Mouse (Mus musculus): ENCODE data around the gene Bcar1.

Gene Bcar1

DNA sequence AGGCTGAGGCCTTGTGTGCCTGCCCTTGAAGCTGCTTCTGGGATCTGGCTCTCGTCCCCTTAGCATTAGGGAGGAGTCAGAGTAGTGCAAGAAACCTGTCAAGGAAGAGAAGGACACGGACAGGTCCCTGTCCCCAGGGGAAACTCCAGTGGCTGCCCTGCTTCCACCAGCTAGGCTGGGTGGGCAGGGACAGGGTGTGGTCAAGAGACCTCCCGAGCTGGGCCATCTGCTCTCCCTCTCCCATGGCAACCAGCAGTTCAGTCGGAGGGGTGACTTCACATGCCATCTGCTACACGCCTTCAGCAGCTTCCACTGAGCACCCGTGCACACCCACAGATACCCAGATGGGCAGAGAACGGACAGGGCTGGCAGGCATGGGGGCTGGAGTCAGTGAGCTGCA, 7.3 kb downstream of the Bcar1 start:
- DNase-seq = peak in 1 of 2 experiments; percentile 26

DNA sequence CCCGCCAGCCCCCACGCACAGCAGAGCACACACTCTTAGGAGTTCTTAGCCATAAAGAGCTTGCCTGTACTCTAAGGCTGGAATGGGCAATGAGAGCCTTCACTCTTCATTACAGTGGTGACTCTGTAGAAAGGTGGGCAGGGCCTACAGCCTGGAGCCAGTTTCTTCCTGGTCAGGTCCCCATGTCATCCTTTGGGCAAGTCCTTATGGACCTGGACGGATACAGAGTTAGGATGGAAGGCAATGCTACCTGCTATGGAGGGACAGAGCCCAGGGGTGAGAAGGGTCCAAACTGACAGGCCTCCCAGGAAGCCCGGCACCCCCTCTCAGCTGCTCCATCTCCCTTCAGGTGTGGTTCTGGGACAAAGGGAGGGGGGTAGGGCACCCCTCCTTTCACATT, 7.8 kb downstream of the Bcar1 start:
- DNase-seq = no peak

DNA sequence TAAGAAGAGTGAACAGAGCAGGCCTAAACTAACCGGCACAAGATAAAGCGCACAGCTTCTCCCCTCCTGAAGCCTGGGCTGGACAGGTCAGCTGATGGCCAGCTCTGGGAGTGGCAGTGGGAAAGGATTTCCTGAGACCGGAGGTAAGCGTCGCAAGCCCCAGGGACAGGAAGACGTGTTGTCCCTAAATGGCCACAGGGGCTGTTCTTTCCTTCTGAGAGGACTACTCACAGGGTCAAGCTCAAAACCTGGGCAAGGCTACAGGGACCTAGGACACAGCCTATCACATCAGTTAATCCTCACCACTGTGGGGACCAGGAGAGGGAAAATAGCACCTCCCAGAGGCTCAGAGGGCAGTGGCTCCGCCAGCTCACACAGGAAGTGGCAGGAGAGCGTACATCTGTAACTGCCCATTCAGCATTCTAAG, 8.3 kb downstream of the Bcar1 start:
- DNase-seq = peak in 1 of 2 experiments; percentile 62

DNA sequence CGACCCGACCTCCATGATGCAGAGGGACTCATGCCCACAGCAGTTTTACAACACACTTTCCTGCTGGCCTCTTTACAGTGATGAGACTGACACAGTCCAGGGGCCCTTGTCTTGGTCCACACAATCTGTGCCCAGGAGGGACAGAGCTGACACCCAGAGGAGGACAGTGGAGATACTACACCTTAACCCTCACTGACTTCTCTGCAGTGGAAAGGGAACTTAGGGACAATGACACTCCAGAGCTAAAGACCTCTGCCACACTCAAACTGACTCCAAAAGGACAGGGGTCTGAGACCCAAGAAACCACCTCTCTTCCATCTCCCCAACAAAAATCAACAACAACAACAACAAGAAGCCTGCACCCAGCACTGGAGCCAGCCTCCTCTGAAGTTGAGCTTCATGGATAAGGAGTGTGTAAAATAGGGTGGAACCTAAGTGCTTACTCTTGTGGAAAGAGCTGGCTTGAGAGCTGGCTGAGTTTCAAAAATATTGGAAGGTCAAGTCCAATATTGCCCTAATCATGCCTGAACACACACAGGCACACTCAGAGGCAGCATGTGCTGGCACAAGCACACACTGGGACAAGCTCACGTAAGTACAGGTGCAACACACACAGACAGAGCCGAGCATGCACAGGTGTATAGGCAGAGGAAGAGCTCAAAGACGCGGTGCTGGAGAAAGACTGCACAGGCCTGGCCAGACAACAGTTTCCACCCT, 9.2 kb downstream of the Bcar1 start:
- peak in 1 of 2 experiments; percentile 28 for DNase-seq

DNA sequence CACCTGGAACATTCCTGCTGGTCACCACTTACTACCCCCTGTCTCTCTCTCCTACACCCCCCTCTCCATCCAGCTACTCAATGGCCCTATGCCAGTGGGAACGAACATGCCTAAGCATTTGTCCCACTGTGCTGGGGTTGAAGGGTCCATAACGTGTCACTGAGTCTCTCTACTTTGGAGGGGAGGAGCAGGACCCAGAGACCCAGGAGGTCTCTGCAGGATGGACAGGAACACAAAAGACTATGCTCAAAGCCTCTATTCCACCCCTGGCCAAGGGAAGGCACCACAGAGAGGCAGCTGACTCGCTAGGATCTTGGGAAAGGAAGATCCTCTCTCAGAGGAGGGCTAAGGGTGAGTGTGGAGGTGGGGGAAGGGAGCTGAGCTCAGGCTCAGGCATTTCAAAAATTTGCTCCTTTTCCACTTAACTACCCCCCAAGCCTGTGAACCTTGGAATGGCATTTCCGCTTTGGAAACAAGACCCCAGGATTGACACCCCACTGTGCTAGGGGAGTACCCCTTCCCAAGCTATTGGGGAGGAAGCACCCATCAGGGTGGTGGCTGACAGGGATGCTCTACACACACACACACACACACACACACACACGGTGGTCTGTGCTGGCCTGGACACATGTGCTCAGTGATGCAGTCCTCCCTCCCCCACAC, 9.9 kb downstream of the Bcar1 start:
- peak; percentile 62 to 79 for DNase-seq

DNA sequence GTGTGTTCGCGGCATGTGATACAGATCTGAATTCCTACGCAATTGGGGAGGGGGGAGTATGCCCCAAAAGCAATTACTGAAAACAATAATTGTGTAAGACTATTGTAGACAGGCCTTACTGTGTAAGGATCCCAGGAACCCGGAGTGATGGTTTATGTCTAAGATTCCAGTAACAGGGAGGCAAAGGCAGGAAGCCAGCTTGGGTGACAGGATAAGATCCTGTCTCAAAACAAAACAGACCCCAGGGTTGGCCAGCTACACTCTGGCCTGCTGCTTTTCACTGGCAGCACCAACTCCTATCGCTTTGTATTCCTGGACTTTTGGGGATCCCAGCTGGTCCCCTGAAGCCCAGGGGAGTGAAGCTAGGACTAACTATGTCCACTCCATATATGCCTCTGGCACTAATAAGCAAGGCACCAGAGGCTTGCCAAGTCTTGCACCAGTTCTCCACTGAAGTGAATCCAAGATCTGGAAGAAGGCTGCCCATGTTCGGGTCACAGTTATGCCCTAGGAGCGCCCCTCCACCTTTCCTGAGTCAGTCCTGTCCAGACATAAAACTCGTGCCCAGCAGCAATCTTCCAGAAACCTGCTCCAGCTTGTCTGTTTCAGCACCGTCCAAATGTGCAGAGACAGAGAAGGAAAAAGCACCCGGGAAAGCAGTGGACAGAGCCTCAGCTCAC, 11.1 kb downstream of the Bcar1 start:
- DNase-seq = peak in 1 of 2 experiments; percentile 47

DNA sequence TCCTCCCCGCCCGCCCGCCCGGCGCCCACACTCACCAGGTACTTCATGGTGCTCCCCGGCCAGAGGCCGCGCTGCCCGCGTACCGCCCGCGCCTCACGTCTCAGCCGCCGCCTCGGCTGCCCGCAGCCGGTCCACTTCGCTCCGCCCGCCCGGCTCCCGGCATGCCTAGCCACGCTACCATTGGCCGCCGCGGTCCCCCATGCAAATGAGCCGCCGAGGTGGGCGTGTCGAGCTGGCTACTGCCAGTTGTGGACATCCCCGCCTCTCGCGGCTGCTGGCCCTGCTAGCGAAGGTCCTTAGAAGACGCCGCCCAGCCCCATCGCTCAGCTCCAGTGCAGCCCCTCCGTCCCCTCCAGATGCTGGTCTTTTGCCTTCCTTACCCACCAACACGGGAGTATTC, 11.6 kb downstream of the Bcar1 start:
- DNase-seq = peak; percentile 99

DNA sequence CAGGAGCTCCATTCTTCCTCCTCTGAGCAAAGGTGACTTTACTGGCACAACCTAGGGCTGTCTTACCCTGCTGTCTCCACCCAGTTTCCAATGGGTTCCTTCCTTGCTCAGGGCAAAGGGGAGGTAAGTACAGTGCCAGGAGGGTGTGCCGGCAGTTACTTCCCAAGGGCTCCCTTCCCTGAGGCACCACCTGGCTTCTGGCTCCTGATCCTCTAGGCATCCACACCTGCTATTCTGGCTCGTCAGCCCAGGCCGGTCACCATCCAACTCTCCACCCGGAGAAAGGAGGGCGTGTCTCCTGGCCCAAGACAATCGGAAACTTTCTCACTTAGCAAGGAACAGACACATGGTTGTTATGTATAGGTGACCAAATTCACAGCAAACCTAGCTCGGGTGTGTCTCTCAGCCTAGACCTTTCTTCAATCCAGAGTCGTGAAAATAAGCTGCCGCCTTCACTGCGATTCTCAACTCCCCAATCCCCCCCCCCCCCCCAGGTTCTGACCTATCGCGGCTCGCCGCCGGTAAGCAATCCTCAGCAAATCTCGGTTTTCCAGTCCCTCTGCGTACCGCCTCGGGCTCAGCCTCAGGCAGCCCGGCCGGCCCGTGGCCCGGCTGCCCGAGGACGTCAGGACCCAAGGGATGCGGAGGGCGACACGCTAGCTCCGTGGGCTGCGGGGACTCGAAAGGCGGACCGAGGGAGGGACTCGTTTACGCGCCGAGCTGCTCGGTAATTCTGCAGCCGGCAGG, 12.2 kb downstream of the Bcar1 start:
- DNase-seq = peak; percentile 54 to 68

DNA sequence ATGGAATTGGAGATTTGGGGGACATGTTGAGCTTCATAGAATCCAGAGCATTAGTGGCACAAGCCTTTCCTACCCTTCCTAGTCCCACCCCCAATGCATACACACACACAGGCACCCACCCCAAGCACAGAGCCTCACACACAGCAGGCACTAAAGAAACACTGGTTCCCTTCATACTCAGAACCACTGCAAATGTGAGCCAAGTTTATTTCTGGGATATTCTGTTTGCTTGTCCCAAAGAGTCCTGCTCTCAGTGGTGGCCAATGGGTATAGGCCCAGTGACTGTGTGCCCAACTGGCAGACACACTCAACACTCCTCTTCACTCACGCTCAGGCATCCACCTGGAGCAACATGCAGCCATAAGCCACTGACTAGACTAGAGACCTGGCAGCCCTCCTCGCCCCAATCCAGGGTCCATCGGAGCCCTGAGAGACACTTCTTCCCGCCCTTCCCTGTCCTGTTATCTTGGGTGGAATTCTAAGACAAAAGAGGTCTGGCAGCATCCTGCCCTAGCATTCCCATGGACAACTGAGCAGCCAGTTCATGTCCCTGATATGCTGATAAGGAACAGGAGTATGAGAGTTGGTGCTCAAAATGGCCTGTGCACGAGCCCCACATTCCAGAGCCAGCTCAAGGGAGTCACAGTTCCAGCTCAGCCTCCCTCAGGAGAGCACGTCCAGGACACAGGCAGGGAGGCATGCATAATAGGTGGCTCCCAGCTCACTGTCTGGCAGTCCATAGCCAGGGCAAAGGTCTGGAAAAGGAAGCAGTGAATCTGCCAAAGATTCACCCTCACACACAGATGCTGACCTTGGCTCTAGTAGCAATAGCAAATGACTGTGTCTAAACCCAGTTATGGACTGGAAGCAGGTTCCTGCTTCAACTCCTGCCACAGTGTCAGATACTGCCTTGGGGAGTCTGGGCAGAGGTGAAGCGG, 14.1 kb downstream of the Bcar1 start:
- peak; percentile 60 to 77 for DNase-seq

DNA sequence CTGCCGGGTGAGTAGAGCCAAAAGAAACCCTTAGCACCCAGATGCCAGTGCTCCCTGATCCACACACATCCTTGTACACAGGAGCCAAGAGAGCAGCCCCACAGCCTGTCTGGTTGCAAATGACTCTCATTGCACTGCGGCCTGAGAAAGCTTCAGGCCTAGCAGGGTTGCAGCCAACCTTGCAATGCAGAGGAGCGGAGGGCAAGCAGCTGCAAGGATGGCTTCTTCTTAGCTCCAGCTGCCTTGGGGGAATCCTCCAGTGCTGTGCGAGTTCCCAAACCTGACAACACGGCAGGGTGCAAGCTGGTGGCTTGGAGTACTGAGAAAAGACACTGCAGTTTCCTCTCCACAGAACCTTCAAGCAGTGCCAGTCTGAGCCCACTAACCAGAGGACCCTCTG, 15.1 kb downstream of the Bcar1 start:
- DNase-seq = no peak

DNA sequence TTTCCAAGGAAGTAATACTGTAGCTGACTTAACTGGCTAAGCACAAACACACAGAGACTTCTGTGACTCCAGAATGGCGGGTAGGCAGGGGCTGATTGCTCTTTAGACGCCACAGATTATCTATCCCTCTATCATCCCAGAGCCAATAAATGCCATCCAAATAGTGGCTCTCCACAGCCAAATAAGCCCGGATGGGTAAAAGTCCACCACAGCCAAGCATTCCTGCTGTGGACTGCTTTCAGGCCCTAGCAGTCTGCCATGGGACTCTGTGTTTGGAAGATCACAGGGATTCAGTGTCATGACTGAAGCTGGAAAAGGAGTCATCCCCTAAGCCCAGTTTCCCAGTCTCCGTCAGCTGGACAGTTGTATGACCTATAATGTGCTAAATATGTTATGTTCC, 16.1 kb downstream of the Bcar1 start:
- DNase-seq = no peak

DNA sequence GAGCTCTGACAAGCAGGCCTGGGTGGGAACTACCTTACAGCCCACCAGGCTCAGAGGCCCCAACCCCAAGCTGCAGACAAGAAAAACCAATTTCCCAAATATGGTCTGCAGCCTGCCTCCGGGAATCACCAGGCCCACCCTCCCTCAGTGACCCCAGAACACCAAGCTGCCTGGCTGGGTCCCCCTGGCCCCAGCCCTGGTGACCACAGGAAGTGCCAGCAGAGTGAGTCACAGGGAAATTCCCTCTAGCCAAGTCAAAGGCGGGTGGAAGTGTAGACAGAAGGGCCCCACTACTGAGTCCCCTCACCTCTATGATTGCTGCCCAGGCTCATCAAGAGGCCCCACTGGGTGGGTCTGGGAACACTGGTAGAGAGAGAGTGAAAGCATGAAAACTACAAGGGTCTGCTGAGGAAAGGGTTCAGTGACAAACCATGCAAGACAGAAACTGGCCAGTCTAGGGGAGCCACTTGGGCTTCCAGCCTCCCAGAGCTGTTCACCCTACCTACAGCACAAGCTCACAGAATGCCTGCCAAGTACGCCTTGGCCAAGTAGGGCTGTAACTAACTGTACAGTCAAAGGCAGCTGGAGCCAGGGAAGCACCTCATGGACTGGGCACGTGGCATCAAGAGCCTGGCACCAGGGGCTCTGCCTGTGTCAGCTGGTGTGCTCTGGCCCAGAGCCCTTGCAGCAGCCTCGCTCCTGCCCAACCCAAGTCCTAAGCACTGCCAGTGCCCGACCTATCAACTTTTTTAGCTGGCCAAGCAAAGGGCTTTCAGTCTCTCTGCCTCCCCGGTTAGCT, 17.3 kb downstream of the Bcar1 start:
- peak; percentile 53 to 69 for DNase-seq

DNA sequence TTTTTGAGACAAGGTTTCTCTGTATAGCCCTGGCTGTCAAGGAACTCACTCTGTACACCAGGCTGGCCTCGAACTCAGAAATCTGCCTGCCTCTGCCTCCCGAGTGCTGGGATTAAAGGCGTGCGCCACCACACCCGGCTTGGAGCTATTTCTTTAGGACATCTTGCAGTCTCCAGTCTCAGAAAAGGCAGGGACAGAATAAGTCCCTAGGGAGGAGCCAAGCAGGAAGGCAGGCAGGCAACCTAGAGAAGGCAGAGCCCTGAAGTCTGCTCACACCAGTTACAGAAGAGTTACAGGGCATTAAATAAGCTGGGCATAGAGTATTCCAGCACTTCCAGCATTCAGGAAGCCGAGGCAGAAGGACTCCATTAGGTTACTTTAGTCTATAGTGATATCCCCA, 18.3 kb downstream of the Bcar1 start:
- no peak for DNase-seq

DNA sequence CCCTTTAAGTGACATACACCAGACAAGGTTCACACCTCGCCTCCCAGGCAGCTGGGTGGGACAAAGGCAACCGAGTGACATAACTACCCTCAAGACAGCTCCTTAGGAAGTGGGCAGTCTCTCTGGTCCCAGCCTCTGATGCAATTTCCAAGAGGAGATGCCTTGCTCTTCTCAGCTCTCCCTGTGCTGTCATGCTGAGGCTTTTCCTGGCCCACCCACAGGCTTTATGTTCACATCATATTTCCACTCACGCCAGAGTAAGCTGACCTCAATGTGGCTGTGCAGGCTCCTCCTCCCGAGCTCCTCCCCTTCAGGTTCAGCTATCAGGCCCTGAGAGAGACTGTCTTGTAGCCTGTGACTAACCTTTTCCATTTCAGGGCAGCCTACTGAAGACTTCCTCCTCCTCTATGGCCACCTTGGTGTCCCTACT, 23.5 kb downstream of the Bcar1 start:
- no peak for DNase-seq

DNA sequence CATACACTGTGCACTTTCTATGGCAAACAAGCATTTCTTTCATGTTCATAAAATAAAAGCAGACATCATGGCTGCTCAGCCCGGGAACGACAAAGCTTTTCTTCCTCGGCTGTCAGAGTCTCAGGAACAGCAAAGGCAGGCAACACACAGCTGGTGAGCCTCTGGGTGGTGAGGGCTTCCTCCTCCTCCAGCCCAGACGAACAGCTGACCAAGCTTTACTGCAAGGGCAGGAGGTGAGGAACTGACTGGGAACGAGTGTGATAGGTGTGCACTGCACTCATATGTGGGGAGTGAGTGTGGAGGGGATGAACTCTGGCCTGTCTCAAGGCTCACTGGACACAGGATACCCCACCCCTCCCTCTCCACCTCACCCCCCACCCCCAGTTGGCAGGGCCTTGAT, 24.7 kb downstream of the Bcar1 start:
- peak in 1 of 2 experiments; percentile 56 for DNase-seq

DNA sequence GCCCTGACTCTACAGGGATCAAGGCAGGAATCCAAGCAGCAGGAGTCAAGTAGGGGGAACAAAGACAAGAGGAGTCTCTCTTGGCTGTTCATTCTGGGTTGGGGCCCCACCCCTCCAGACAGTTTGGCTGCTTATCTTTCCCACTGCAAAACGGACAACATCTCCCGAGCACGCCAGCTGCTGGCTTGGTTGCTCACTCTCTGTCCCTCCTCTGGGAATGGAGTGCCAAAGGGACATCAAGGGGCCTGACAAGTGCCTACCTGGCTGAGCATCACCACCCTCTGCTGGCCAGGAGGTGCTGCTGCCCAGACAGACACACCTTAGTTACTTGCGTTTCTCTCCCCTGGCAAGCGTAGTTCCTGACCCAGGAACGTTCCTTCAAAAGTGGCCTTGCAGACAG, 25.7 kb downstream of the Bcar1 start:
- peak in 1 of 2 experiments; percentile 54 for DNase-seq

DNA sequence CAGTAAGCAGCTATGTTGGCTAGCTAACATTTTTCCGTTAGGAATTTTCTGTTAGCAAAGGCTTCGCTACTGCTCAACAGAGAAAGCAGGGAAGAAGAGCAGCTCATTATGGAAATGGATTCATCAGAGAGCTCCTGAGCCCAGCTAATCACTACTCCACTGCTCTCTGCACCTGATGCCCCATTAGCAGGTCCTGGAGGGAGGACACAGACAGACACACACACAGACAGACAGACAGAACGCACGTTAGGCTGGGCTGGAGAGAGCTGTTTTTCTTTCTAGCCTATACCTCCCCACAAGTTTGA, 26.2 kb downstream of the Bcar1 start:
- DNase-seq = no peak

DNA sequence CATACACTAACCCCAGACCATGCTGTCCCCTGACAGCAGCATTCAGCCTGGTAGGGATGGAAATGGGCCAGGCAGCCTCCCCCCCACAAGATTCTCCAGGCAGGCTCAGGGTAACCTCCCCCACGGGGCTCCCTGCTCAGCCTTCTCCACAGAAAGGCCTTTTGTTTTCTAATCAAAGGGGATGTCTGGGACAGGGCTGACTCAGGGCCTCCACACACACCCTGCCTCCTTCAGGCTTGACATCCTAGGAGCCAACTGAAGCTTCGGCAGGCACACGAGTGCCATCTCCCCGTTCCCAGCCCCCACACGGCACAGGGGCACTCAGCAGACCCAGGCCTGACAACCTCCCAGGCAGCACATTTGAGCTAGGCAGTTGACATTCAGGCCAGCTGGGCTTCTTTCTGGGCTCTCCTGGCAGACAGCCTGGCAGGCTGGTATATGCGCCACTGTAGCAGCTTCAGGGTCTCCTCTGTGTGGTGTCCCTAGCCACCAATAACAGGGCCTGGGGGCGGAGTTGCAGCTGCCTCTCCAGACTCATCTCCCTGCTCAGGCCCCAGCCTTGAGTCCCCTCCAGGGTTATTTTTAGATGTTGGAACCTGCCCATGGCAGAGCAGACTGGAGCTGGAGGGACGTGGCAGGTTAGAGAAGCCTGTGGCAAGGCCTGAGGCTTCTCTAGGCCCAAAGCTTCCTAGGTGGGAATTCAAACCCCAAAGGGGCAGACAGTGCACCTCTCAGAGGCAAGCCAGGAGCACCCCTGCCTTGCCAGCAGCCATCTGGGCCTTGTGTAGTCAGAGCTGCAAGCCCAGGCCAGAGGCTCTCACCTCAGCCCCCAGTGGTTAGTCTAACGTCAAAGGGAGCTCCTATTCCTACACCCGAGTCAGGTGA, 26.8 kb downstream of the Bcar1 start:
- DNase-seq = peak; percentile 53 to 67

DNA sequence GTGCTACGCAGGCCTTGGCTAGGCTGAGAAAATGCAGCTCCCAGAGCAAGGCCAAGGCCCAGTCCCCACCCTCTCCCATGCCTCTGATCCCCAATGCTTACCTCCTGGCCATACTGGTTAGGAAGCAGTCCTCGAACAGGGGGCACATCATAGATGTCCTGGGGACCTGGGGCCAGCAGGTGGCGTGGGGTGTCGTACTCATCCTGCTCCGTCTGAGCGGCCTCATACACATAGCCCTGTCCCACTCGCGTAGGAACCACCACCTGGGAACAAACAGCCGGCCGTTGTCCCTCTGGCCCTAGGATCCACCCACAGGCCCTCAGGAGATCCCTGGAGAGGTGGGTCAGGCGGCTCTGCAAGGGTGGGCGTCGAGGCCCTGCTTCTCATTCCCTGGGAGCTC, 28.1 kb downstream of the Bcar1 start:
- no peak for DNase-seq

DNA sequence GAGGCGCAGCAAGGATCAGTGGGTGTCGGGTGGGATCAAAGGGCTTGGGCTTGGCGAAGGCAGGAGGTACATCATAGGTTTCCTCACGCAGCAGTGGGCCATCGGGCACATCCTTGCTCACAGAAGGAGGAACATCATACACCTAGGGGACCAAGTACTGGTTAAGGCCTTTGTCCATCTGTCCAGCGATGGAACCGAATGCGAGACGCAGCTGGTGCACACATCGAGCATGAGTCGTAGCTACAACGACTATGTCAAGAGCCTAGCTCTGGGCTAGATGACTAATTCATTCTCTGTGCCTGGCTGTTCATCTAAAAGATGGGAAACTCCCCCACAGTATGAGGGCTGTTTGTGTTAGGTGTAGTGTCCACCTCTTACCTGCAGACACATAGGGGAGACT, 29.3 kb downstream of the Bcar1 start:
- no peak for DNase-seq

Measured in kidney, postnatal 4 days (tissue).